Mouse (Mus musculus): ENCODE data around the gene Coro2b. TPM values are rescaled to one million over a fixed set of nuclear protein-coding genes. Genes with fewer than 3 reads are reported as not detected.

Gene Coro2b
- polyA plus RNA-seq, 1 experiment: 0.13 TPM

GRCm38 (mm10) chr9:62555258-62555856 lies 18.5 kb upstream of the Coro2b start:
- H3K4me3 ChIP-seq (replicated peaks): no peak overlapping the region
- peaks cover 55% of the 10 kb centered on the region for H3K27me3 ChIP-seq (replicated peaks)
- H3K9me3 ChIP-seq: no peaks in the 10 kb centered on the region
- no peaks in the 10 kb centered on the region for H3K36me3 ChIP-seq (replicated peaks; ENCODE audit: low read length)
- H3K4me1 ChIP-seq: peaks cover 4% of the 10 kb centered on the region; the same call in 1 of the 2 replicates
- TF ChIP-seq GATA1 (IDR thresholded peaks at IDR 0.05; ENCODE audit: borderline replicate concordance, low read length) (no peak), FLI1 (IDR thresholded peaks at IDR 0.05; ENCODE audit: low read length) (no peak)

DNA sequence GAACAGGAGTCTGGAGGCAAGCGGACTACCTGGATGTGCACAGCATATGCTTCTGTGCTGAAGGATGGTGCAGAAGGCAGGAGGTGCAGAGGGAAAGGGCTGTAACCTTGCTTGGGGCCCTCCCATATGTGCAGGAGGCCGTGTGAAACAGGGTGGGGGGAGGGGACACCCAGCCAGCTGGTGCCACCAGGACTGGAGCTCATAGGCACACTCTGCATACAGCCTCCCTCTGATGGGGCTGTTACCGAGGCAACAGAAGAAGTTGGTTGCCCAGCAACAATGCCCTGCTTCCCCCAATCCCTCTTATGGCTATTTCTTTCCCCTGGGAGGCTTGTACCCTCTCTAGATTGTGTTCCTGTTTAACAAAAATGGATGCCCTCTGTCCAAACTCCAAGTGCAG lies 17.8 kb upstream of the Coro2b start:
- peaks cover 4% of the 10 kb centered on the region; the same call in 1 of the 2 replicates for H3K4me1 ChIP-seq
- peaks cover 49% of the 10 kb centered on the region for H3K27me3 ChIP-seq (replicated peaks)
- H3K9me3 ChIP-seq: no peaks in the 10 kb centered on the region
- no peak for TF ChIP-seq FLI1 (IDR thresholded peaks at IDR 0.05; ENCODE audit: low read length)
- TF ChIP-seq GATA1 (IDR thresholded peaks at IDR 0.05; ENCODE audit: borderline replicate concordance, low read length): no peak
- H3K36me3 ChIP-seq (replicated peaks; ENCODE audit: low read length): no peaks in the 10 kb centered on the region
- H3K4me3 ChIP-seq (replicated peaks): no peak overlapping the region

DNA sequence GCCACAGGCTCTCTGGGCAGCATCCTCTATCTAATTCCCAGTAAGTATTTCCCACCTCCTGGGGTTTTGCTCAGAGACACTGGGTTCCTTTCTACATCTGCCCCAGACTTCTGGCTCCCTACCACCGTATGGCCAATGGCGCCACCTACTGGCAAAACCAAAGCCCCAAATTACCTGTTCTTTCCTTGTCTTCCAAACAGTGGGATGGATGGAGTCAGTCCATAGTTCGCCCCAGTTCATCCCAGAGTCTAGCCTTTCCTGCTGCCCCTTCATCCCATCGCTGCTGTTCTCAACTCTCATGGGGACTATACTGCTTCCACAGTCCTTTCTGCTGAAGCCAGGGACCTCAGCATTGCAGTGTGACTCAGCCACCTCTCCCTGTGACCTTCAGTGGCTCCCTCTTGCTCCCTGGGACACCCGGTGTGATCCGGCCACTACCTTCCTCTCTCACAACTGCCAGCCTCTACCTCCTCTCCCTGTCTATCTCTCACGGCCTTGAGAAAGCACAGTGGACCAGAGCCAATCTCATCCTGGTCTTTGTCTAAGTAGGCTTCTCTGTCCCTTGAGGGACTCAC lies 16.6 kb upstream of the Coro2b start:
- H3K9me3 ChIP-seq: no peaks in the 10 kb centered on the region
- no peak overlapping the region for H3K4me3 ChIP-seq (replicated peaks)
- peaks cover 53% of the 10 kb centered on the region for H3K27me3 ChIP-seq (replicated peaks)
- TF ChIP-seq FLI1 (IDR thresholded peaks at IDR 0.05; ENCODE audit: low read length): no peak
- TF ChIP-seq GATA1 (IDR thresholded peaks at IDR 0.05; ENCODE audit: borderline replicate concordance, low read length): no peak
- peaks cover 4% of the 10 kb centered on the region; the same call in 1 of the 2 replicates for H3K4me1 ChIP-seq
- no peaks in the 10 kb centered on the region for H3K36me3 ChIP-seq (replicated peaks; ENCODE audit: low read length)

DNA sequence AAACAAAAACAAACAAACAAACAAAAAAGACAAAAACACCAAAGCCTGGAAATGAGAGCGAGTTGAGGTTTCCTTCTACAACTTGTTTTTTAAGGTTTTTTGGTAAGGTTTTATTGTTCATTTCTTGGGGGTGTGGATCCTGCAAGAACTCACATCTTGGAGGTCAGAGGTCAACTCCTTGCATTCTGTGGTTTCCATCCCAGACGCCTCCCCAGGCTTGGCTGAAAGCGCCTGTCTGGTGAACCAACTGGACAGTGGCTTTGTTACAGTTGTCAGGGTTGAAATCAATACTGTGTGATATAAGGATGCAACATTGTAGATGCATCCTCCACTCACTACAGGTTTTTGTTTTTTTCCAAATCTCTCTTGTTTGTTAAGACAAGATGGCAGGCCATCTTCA lies 14.7 kb upstream of the Coro2b start:
- no peak overlapping the region for H3K4me3 ChIP-seq (replicated peaks)
- H3K9me3 ChIP-seq: no peaks in the 10 kb centered on the region
- H3K4me1 ChIP-seq: peaks cover 4% of the 10 kb centered on the region; the same call in 1 of the 2 replicates
- TF ChIP-seq FLI1 (IDR thresholded peaks at IDR 0.05; ENCODE audit: low read length): no peak
- no peak for TF ChIP-seq GATA1 (IDR thresholded peaks at IDR 0.05; ENCODE audit: borderline replicate concordance, low read length)
- H3K27me3 ChIP-seq (replicated peaks): peaks cover 49% of the 10 kb centered on the region
- no peaks in the 10 kb centered on the region for H3K36me3 ChIP-seq (replicated peaks; ENCODE audit: low read length)

DNA sequence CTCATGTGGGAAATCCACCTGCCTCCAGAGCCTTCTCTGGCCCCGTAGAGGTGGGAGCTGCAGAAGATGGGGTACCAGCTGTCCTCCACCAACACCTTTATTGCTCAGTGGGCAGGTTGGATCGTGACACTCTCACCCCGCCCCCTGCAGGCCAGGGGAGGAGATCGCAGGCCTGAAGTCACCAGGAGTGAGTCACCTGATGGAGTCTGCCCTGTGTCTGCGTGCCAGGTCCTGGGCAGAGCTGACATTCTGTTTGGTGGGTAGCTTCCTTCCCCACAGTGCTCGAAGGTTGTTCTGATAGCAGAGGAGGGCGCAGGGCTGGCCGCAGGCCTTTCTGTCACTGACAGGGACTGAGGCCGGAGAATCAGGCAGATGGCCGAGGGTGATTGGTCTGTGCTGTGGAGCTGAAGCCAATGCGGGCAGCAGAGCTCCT lies 13.8 kb upstream of the Coro2b start:
- no peaks in the 10 kb centered on the region for H3K36me3 ChIP-seq (replicated peaks; ENCODE audit: low read length)
- peaks cover 4% of the 10 kb centered on the region; the same call in 1 of the 2 replicates for H3K4me1 ChIP-seq
- no peak overlapping the region for H3K4me3 ChIP-seq (replicated peaks)
- peaks cover 52% of the 10 kb centered on the region for H3K27me3 ChIP-seq (replicated peaks)
- TF ChIP-seq FLI1 (IDR thresholded peaks at IDR 0.05; ENCODE audit: low read length) (no peak), GATA1 (IDR thresholded peaks at IDR 0.05; ENCODE audit: borderline replicate concordance, low read length) (no peak)
- no peaks in the 10 kb centered on the region for H3K9me3 ChIP-seq

GRCm38 (mm10) chr9:62549809-62550208 lies 13.0 kb upstream of the Coro2b start:
- Histone ChIP-seq H3K27me3 (replicated peaks) (peaks cover 55% of the 10 kb centered on the region), H3K36me3 (replicated peaks; ENCODE audit: low read length) (no peaks in the 10 kb centered on the region), H3K4me3 (replicated peaks) (no peak overlapping the region), H3K9me3 (no peaks in the 10 kb centered on the region), H3K4me1 (peaks cover 4% of the 10 kb centered on the region; the same call in 1 of the 2 replicates)
- TF ChIP-seq FLI1 (IDR thresholded peaks at IDR 0.05; ENCODE audit: low read length) (no peak), GATA1 (IDR thresholded peaks at IDR 0.05; ENCODE audit: borderline replicate concordance, low read length) (no peak)

DNA sequence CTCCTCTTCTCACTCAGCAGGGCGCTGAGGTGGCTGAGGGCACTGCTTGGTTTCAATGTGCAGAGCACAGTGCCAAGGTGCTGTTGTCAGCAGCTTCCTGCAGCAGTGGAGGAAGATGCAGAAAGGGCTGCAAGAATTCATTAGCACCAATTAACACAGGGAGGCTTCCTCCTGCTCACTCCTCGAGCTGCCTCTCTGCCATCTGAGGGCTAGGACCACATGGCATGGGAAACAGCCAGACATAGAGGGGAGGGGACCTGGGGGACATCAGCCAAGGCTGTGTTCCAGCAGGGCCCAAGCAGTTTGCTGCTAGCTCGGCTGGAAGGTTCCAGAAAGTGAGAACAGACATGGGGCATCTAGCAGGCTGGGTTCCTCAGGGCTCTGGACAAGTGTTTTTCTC lies 10.6 kb upstream of the Coro2b start:
- peaks cover 4% of the 10 kb centered on the region; the same call in 1 of the 2 replicates for H3K4me1 ChIP-seq
- no peaks in the 10 kb centered on the region for H3K9me3 ChIP-seq
- H3K36me3 ChIP-seq (replicated peaks; ENCODE audit: low read length): no peaks in the 10 kb centered on the region
- TF ChIP-seq GATA1 (IDR thresholded peaks at IDR 0.05; ENCODE audit: borderline replicate concordance, low read length) (no peak), FLI1 (IDR thresholded peaks at IDR 0.05; ENCODE audit: low read length) (no peak)
- H3K27me3 ChIP-seq (replicated peaks): peaks cover 58% of the 10 kb centered on the region
- no peak overlapping the region for H3K4me3 ChIP-seq (replicated peaks)

GRCm38 (mm10) chr9:62544856-62545255 lies 8.0 kb upstream of the Coro2b start:
- no peak for TF ChIP-seq GATA1 (IDR thresholded peaks at IDR 0.05; ENCODE audit: borderline replicate concordance, low read length)
- TF ChIP-seq FLI1 (IDR thresholded peaks at IDR 0.05; ENCODE audit: low read length): no peak
- H3K27me3 ChIP-seq (replicated peaks): peaks cover 72% of the 10 kb centered on the region
- H3K4me1 ChIP-seq: no peaks in the 10 kb centered on the region; the same call in 1 of the 2 replicates
- H3K9me3 ChIP-seq: no peaks in the 10 kb centered on the region
- no peak overlapping the region for H3K4me3 ChIP-seq (replicated peaks)
- H3K36me3 ChIP-seq (replicated peaks; ENCODE audit: low read length): no peaks in the 10 kb centered on the region

- Histone ChIP-seq H3K9me3 (no peaks in the 10 kb centered on the region), H3K4me1 (no peaks in the 10 kb centered on the region; the same call in 1 of the 2 replicates), H3K36me3 (replicated peaks; ENCODE audit: low read length) (no peaks in the 10 kb centered on the region), H3K27me3 (replicated peaks) (peaks cover 80% of the 10 kb centered on the region), H3K4me3 (replicated peaks) (no peak overlapping the region)
- TF ChIP-seq GATA1 (IDR thresholded peaks at IDR 0.05; ENCODE audit: borderline replicate concordance, low read length) (no peak), FLI1 (IDR thresholded peaks at IDR 0.05; ENCODE audit: low read length) (no peak)
Measured at GRCm38 (mm10) chr9:62543878-62544277, 7.0 kb upstream of the Coro2b start.

DNA sequence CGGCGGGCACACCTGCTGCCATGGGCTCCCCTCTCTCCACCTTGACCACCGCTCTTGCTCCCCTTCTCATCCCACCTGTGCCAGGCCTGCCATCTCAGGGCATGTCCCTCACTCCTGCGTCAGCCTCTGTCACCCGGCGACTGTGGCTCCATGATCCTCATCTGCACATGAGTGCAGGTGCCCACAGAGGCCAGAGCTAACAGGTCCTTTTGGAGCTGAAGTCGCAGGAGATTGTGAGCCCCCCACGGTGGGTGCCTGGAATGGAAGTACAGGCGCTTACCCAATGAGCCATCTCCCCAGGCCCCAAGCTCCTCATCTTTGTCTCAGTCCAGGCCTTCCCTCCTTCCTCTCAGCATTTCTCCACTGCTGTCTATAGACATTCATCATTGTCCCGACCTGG lies 4.8 kb upstream of the Coro2b start:
- Histone ChIP-seq H3K36me3 (replicated peaks; ENCODE audit: low read length) (no peaks in the 10 kb centered on the region), H3K4me3 (replicated peaks) (peak overlapping the region; percentile 10), H3K9me3 (no peaks in the 10 kb centered on the region), H3K27me3 (replicated peaks) (peaks cover 88% of the 10 kb centered on the region), H3K4me1 (peaks cover 4% of the 10 kb centered on the region)
- TF ChIP-seq GATA1 (IDR thresholded peaks at IDR 0.05; ENCODE audit: borderline replicate concordance, low read length) (no peak), FLI1 (IDR thresholded peaks at IDR 0.05; ENCODE audit: low read length) (no peak)

Measured in megakaryocyte, embryonic 14.5 days (primary cell).